Mouse (Mus musculus) splenic B cell, adult 2 months (primary cell): Measurements from ENCODE around the gene Srpk2.
"Not testable (repeated sequence)": the region's sequence is repeated elsewhere in the genome, so short reads cannot be mapped to it uniquely, and the experiment has no call there.

ENCODE experiments used
- DNase-seq: peaks from one replicate; pipeline ENCODE4 v3.0.0-alpha.2; 2011; ENCODE audit warnings: low read depth, low spot score
- H3K27me3 ChIP-seq: 2 replicates; pipeline ENCODE4 v1.6.1; 2012; ENCODE audit warnings: mild to moderate bottlenecking, low read length, moderate library complexity, mixed read lengths; ENCODE audit not compliant: control insufficient read depth, poor library complexity, insufficient read depth, severe bottlenecking
- H3K36me3 ChIP-seq: 2 replicates; pipeline ENCODE4 v1.6.1; 2012; ENCODE audit warnings: mild to moderate bottlenecking, low read length, moderate library complexity, mixed read lengths; ENCODE audit not compliant: control insufficient read depth, poor library complexity, insufficient read depth, severe bottlenecking

Srpk2 gene

GRCm38 (mm10) chr5:23501582-23502316 lies 182.7 kb downstream of the Srpk2 start:
- Histone ChIP-seq H3K36me3 (peaks cover 28% of the 10 kb centered on the region), H3K27me3 (no peaks in the 10 kb centered on the region)
- DNase-seq = no peak

GRCm38 (mm10) chr5:23500715-23501114 lies 183.7 kb downstream of the Srpk2 start:
- H3K27me3 ChIP-seq = no peaks in the 10 kb centered on the region
- H3K36me3 ChIP-seq = peaks cover 32% of the 10 kb centered on the region
- no peak for DNase-seq

GRCm38 (mm10) chr5:23499257-23499656 lies 185.2 kb downstream of the Srpk2 start:
- peaks cover 33% of the 10 kb centered on the region for H3K36me3 ChIP-seq
- no peak for DNase-seq
- no peaks in the 10 kb centered on the region for H3K27me3 ChIP-seq

DNA sequence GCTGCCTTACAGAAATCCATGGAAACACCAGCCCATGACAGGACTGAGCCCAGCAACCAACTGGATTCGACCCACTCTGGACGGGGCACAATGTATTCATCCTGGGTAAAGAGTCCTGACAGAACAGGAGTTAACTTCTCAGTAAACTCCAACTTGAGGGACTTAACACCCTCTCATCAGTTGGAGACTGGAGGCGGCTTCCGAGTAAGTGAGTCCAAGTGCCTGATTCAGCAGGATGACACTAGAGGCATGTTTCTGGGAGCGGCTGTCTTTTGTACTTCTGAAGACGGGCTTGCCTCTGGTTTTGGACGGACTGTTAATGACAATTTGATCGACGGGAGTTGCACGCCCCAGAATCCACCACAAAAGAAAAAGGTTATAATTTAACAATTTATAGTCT lies 186.5 kb downstream of the Srpk2 start:
- no peaks in the 10 kb centered on the region for H3K27me3 ChIP-seq
- DNase-seq = no peak

DNA sequence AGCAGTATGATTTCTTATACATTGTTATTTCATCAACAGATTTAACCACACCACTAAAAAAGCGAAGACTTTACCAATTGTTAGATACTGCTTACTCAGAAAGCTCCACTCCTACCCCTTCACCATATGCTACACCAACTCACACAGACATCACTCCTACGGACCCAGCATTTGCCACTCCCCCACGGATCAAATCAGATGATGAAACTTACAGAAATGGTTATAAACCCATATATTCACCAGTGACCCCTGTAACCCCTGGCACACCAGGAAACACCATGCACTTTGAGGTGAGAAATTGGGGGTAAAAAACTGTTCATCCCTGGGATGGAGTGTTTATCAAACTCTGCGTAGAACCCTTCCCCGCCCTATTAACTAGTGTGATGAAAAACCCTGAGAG lies 187.5 kb downstream of the Srpk2 start:
- Histone ChIP-seq H3K27me3 (no peaks in the 10 kb centered on the region), H3K36me3 (peaks cover 39% of the 10 kb centered on the region)
- DNase-seq = no peak

More for the DNA sequence above, 186.5 kb downstream of the Srpk2 start:
- H3K36me3 ChIP-seq = peaks cover 42% of the 10 kb centered on the region

DNA sequence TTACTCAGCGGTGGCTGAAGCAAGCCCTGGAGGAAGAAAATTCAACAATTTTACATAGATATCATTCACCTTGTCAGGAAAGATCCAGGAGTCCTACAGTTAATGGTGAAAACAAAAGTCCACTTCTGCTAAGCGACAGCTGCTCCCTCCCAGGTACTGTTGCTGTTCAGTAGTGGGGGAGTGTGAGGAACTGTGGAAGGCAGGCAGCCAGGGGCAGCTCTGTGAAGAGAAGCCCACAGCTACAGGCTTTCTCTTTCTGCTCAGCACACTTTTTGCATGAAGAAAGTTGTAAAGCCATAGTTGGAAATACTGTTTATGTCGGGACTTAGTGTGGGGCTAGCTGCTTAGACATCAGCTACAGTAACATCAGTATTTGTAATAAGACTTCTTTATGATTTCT lies 188.0 kb downstream of the Srpk2 start:
- H3K36me3 ChIP-seq = peaks cover 38% of the 10 kb centered on the region
- no peaks in the 10 kb centered on the region for H3K27me3 ChIP-seq
- DNase-seq = no peak

DNA sequence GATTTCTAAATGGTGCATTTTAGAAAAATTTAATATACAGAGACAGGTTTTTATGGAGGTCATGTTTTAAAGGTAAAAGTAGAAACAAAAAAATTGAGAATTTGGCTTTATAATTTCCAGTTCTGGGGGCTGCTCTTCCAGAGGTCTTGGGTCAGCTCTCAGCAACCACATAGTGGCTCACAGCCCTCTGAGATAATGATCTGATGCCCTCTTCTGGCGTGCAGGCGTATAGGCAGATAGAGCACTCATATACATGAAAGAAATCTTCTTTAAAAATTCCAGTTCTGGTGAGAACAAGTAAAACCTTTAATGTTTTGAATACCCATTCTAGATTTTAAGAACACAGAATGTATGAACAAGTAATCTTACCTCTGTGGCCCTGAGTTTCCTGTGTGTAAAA lies 193.6 kb downstream of the Srpk2 start:
- peak; percentile 71 for DNase-seq

GRCm38 (mm10) chr5:23489231-23489630 lies 195.2 kb downstream of the Srpk2 start:
- DNase-seq = no peak
- peaks cover 33% of the 10 kb centered on the region for H3K36me3 ChIP-seq
- no peaks in the 10 kb centered on the region for H3K27me3 ChIP-seq

More for the DNA sequence above, 193.6 kb downstream of the Srpk2 start:
- H3K27me3 ChIP-seq = no peaks in the 10 kb centered on the region
- H3K36me3 ChIP-seq = peaks cover 29% of the 10 kb centered on the region

- H3K27me3 ChIP-seq = no peaks in the 10 kb centered on the region
- peaks cover 31% of the 10 kb centered on the region for H3K36me3 ChIP-seq
- DNase-seq = no peak
Observed at GRCm38 (mm10) chr5:23483811-23484210, 200.6 kb downstream of the Srpk2 start.

DNA sequence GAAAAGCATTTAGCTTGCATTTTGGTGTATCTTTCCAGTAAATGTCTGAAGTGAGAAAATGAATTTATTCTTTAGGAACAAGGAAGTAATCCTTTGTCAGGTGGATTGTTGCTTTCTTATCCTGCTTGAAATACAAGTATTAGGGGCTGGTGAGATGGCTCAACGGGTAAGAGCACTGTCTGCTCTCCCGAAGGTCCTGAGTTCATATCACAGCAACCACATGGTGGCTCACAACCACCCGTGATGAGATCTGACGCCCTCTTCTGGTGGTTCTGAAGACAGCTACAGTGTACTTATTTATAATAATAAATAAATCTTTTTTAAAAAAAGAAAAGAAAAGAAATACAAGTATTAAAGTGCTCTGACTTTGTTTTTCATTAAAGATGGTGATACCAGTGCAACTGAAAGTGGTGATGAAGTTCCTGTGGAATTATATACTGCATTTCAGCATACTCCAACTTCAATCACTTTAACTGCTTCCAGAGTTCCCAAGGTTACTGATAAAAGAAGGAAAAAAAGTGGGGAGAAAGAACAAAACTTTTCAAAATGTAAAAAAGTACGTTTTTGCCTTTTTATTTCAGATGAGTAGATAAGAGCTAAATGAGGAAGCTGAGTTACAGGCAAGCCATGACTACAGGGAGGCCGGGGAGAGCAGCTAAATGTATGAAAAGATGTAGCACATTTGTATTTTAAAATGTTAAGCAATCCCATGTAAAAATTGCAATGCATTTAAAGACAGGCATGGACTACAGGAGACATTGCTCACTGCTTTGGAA lies 211.1 kb downstream of the Srpk2 start:
- Histone ChIP-seq H3K27me3 (no peaks in the 10 kb centered on the region), H3K36me3 (peaks cover 25% of the 10 kb centered on the region)
- peak; percentile 57 for DNase-seq

GRCm38 (mm10) chr5:23466546-23466945 lies 217.9 kb downstream of the Srpk2 start:
- DNase-seq = no peak
- Histone ChIP-seq H3K36me3 (peaks cover 19% of the 10 kb centered on the region), H3K27me3 (no peaks in the 10 kb centered on the region)

DNA sequence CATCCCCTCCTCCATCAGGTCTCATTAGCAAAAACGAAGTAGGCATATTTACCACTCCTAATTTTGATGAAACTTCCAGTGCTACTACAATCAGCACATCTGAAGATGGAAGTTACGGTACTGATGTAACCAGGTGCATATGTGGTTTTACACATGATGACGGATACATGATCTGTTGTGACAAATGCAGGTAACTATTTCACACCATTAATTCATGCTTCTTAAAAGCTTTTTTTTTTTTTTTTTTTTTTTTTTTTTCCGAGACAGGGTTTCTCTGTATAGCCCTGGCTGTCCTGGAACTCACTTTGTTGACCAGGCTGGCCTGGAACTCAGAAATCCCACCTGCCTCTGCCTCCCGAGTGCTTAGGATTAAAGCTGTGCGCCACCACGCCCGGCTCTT lies 219.7 kb downstream of the Srpk2 start:
- H3K27me3 ChIP-seq = no peaks in the 10 kb centered on the region
- DNase-seq = no peak
- peaks cover 14% of the 10 kb centered on the region for H3K36me3 ChIP-seq

DNA sequence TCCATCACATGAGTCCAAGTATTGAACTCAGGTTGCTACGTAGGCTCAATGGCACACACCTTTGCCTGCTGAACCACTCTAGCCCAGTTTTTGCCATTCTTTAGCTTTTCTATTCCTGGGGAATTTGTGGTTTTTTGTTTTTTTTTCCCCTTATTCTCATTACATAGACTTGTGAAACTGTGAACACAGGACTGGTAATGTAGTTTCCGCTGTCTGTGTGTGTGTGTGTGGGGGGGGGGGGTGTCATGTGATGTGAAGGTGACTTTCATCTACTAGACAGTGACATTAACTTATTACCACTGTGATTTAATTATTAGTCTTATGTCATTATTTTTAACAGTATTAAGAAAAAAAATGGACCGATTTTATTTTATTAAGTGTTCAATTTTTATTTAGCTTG lies 220.2 kb downstream of the Srpk2 start:
- DNase-seq = no peak
- Histone ChIP-seq H3K36me3 (peaks cover 14% of the 10 kb centered on the region), H3K27me3 (no peaks in the 10 kb centered on the region)

DNA sequence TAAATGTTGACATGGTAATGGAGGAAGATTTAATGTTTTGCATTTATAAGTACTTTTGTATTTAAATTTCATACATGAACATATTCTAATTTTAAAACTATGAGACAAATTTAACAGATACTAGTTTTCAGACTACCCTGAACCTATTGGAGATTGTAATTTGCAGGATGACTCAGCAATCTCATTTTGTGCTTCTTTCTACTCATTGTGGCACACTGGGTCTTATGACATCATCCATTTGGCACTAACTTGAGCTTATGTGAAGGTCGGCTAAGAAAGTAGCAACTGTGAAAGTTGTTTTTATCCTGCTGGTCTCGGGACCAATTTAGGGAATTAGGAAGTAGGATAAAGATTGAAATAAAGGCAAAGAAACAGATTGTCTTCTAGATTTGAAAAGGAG lies 222.7 kb downstream of the Srpk2 start:
- Histone ChIP-seq H3K27me3 (no peaks in the 10 kb centered on the region), H3K36me3 (peaks cover 11% of the 10 kb centered on the region)
- DNase-seq = no peak

- DNase-seq = peak; percentile 65
- not testable (repeated sequence) for H3K36me3 ChIP-seq, H3K27me3 ChIP-seq
Observed at GRCm38 (mm10) chr5:23453561-23453960, 230.9 kb downstream of the Srpk2 start.
